Mouse (Mus musculus): ENCODE measurements at regions not wholly inside any gene's neighbourhood (a gene's known extent, or its start where the extent isn't known, plus 50 kb on each side); places are given as distances from the start of the nearest gene placed in this dataset.

DNA sequence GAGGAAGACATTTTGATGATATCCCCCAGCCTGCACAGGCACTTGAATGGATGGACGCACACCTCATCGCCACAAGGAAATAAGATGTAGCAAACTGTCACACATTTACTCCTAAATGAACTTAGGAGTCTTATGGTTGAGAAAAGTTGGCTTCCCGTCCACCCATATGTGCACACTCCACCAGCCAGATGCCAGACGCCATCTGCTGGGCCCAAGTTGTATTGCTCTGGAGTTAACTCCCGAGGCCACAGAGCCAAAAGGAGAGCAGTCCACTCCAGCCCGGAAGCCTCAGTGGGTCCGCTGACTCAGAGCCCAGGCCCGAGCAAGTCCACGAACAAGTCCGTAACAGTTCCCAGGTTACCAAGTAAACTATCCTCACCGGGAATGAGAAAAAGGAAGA is 197.1 kb downstream of the Msrb3 start:
- WGBS = 32% methylated on average over 11 of the region's 11 CpGs
- no peak overlapping the region for H3K27ac ChIP-seq (ENCODE audit: low read depth, low read length)
- DNase-seq (ENCODE audit: low spot score) = peak; percentile 87

GRCm38 (mm10) chr10:120697275-120697856 is 201.5 kb downstream of the Msrb3 start:
- Histone ChIP-seq H3K4me1 (replicated peaks; ENCODE audit: control insufficient read depth, insufficient read depth, low read length) (peaks cover 4% of the 10 kb centered on the region; the same call in 1 of the 2 replicates), H3K27ac (ENCODE audit: low read depth, low read length) (no peak overlapping the region), H3K27me3 (ENCODE audit: control insufficient read depth, insufficient read depth, low read length) (no peaks in the 10 kb centered on the region), H3K36me3 (ENCODE audit: control insufficient read depth, insufficient read depth, low read length) (no peaks in the 10 kb centered on the region), H3K4me2 (ENCODE audit: low read depth, low read length, severe bottlenecking) (peak overlapping the region; percentile 16; the same call in 1 of the 2 replicates), H3K9ac (ENCODE audit: low read length) (no peak overlapping the region), H3K4me3 (ENCODE audit: low read depth, low read length) (no peak overlapping the region), H3K9me3 (ENCODE audit: control insufficient read depth, low read length) (no peaks in the 10 kb centered on the region)
- 13% methylated on average over 16 of the region's 16 CpGs for WGBS
- DNase-seq (ENCODE audit: low spot score) (no peak), ATAC-seq (replicated peaks; ENCODE audit: low FRiP score) (no peak; the same call in 1 of the 2 replicates)

More for the DNA sequence above, 197.1 kb downstream of the Msrb3 start:
- no peak overlapping the region for H3K4me3 ChIP-seq (ENCODE audit: low read depth, low read length)
- H3K9ac ChIP-seq (ENCODE audit: low read length) = no peak overlapping the region
- peaks cover 10% of the 10 kb centered on the region; the same call in 1 of the 2 replicates for H3K4me1 ChIP-seq (replicated peaks; ENCODE audit: control insufficient read depth, insufficient read depth, low read length)
- peak; percentile 75 for ATAC-seq (replicated peaks; ENCODE audit: low FRiP score)
- no peaks in the 10 kb centered on the region for H3K27me3 ChIP-seq (ENCODE audit: control insufficient read depth, insufficient read depth, low read length)
- no peak overlapping the region for H3K4me2 ChIP-seq (ENCODE audit: low read depth, low read length, severe bottlenecking)
- no peaks in the 10 kb centered on the region for H3K36me3 ChIP-seq (ENCODE audit: control insufficient read depth, insufficient read depth, low read length)
- no peaks in the 10 kb centered on the region for H3K9me3 ChIP-seq (ENCODE audit: control insufficient read depth, low read length)

DNA sequence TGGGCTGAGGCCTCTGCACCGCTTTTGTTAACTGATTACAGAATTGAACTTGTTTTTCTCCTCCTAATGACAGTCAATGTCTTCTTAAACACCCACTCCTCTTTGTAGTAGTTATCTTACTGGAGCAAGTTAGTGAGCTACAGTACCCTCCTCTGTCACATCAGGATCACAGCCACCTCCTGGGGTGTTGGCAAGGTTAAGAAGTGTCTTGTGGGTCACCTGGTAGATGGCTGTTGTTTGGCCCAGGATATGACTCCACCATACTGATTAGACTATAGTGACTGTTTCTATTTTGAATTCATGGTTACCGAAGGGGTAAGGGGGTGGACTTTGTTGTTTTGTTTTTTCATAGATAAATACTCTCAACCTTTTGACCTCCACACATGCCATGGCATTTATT is 202.4 kb downstream of the Msrb3 start:
- Histone ChIP-seq H3K27me3 (ENCODE audit: control insufficient read depth, insufficient read depth, low read length) (no peaks in the 10 kb centered on the region), H3K4me3 (ENCODE audit: low read depth, low read length) (no peak overlapping the region), H3K4me1 (replicated peaks; ENCODE audit: control insufficient read depth, insufficient read depth, low read length) (peaks cover 4% of the 10 kb centered on the region; the same call in 1 of the 2 replicates), H3K27ac (ENCODE audit: low read depth, low read length) (no peak overlapping the region), H3K36me3 (ENCODE audit: control insufficient read depth, insufficient read depth, low read length) (no peaks in the 10 kb centered on the region), H3K4me2 (ENCODE audit: low read depth, low read length, severe bottlenecking) (no peak overlapping the region), H3K9ac (ENCODE audit: low read length) (no peak overlapping the region), H3K9me3 (ENCODE audit: control insufficient read depth, low read length) (no peaks in the 10 kb centered on the region)
- 55% methylated on average over 2 of the region's 2 CpGs for WGBS
- no peak for DNase-seq (ENCODE audit: low spot score)
- ATAC-seq (replicated peaks; ENCODE audit: low FRiP score) = no peak

- DNase-seq (ENCODE audit: low spot score) = no peak
- Histone ChIP-seq H3K4me2 (ENCODE audit: low read depth, low read length, severe bottlenecking) (no peak overlapping the region), H3K4me3 (ENCODE audit: low read depth, low read length) (no peak overlapping the region), H3K36me3 (ENCODE audit: control insufficient read depth, insufficient read depth, low read length) (no peaks in the 10 kb centered on the region), H3K9me3 (ENCODE audit: control insufficient read depth, low read length) (no peaks in the 10 kb centered on the region), H3K9ac (ENCODE audit: low read length) (no peak overlapping the region), H3K27ac (ENCODE audit: low read depth, low read length) (no peak overlapping the region), H3K27me3 (ENCODE audit: control insufficient read depth, insufficient read depth, low read length) (no peaks in the 10 kb centered on the region), H3K4me1 (replicated peaks; ENCODE audit: control insufficient read depth, insufficient read depth, low read length) (peaks cover 4% of the 10 kb centered on the region; the same call in 1 of the 2 replicates)
- no peak for ATAC-seq (replicated peaks; ENCODE audit: low FRiP score)
- 24% methylated on average over 18 of the region's 18 CpGs for WGBS
Observed at GRCm38 (mm10) chr10:120694472-120694871, 204.4 kb downstream of the Msrb3 start.

- WGBS = 67% methylated on average over 3 of the region's 3 CpGs
- no peak overlapping the region for H3K27ac ChIP-seq (ENCODE audit: low read depth, low read length)
Observed at GRCm38 (mm10) chr10:120691451-120691850, 207.4 kb downstream of the Msrb3 start.

DNA sequence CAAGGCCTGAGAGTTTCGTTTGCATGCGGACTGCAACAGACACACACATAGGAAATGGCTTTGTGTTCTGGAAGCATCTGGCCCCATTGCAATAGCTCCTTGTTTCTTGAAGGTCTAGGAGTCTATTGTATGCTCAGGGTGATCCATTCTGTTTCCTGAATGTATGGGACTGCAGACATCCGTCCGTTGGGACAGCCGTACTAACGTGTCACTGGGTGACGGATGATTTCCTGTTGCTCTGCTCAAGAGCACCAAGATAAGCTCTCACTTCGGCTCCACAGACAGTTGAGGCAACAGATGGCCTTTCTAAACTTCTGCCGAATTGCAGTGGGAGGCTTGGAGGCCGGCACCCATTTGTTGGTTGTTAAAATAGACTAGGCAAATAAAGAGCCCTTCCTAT is 209.9 kb upstream of the Hmga2 start:
- Histone ChIP-seq H3K4me1 (replicated peaks; ENCODE audit: control insufficient read depth, insufficient read depth, low read length) (no peaks in the 10 kb centered on the region), H3K9me3 (ENCODE audit: control insufficient read depth, low read length) (no peaks in the 10 kb centered on the region), H3K27me3 (ENCODE audit: control insufficient read depth, insufficient read depth, low read length) (no peaks in the 10 kb centered on the region), H3K36me3 (ENCODE audit: control insufficient read depth, insufficient read depth, low read length) (no peaks in the 10 kb centered on the region), H3K27ac (ENCODE audit: low read depth, low read length) (no peak overlapping the region), H3K4me3 (ENCODE audit: low read depth, low read length) (no peak overlapping the region), H3K4me2 (ENCODE audit: low read depth, low read length, severe bottlenecking) (no peak overlapping the region), H3K9ac (ENCODE audit: low read length) (no peak overlapping the region)
- ATAC-seq (replicated peaks; ENCODE audit: low FRiP score) = no peak
- no peak for DNase-seq (ENCODE audit: low spot score)
- WGBS = 83% methylated on average over 10 of the region's 10 CpGs

More at GRCm38 (mm10) chr10:120691451-120691850, 207.4 kb downstream of the Msrb3 start:
- ATAC-seq (replicated peaks; ENCODE audit: low FRiP score) (no peak), DNase-seq (ENCODE audit: low spot score) (no peak)
- H3K4me1 ChIP-seq (replicated peaks; ENCODE audit: control insufficient read depth, insufficient read depth, low read length) = no peaks in the 10 kb centered on the region
- H3K27me3 ChIP-seq (ENCODE audit: control insufficient read depth, insufficient read depth, low read length) = no peaks in the 10 kb centered on the region
- no peak overlapping the region for H3K9ac ChIP-seq (ENCODE audit: low read length)
- H3K36me3 ChIP-seq (ENCODE audit: control insufficient read depth, insufficient read depth, low read length) = no peaks in the 10 kb centered on the region
- H3K4me2 ChIP-seq (ENCODE audit: low read depth, low read length, severe bottlenecking) = no peak overlapping the region
- no peak overlapping the region for H3K4me3 ChIP-seq (ENCODE audit: low read depth, low read length)
- no peaks in the 10 kb centered on the region for H3K9me3 ChIP-seq (ENCODE audit: control insufficient read depth, low read length)

DNA sequence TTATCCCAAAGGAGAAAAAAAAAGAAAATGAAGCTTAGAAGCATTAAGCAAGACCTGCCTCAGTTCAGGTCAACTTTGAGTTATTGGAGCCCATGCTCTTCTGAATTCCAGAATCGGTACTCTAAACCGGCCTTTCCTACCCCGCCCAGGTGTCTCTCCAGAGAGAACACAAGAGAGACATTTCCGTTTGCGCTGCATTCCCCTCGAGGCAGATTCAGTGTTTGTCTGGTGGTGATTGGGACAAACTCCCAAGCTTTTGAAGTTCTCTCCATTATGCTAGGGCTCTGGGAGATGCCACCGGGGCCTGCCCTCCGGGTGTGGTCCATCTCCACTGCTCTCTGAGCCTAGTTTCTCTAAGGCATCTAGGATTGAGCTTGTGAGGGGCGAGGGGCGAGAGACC is 205.8 kb upstream of the Hmga2 start:
- H3K27ac ChIP-seq (ENCODE audit: low read depth, low read length) = no peak overlapping the region
- H3K4me1 ChIP-seq (replicated peaks; ENCODE audit: control insufficient read depth, insufficient read depth, low read length) = no peaks in the 10 kb centered on the region
- no peak overlapping the region for H3K4me3 ChIP-seq (ENCODE audit: low read depth, low read length)
- no peak overlapping the region for H3K9ac ChIP-seq (ENCODE audit: low read length)
- WGBS = 90% methylated on average over 10 of the region's 10 CpGs
- no peak overlapping the region for H3K4me2 ChIP-seq (ENCODE audit: low read depth, low read length, severe bottlenecking)
- DNase-seq (ENCODE audit: low spot score) (no peak), ATAC-seq (replicated peaks; ENCODE audit: low FRiP score) (no peak)
- no peaks in the 10 kb centered on the region for H3K27me3 ChIP-seq (ENCODE audit: control insufficient read depth, insufficient read depth, low read length)
- H3K9me3 ChIP-seq (ENCODE audit: control insufficient read depth, low read length) = no peaks in the 10 kb centered on the region
- H3K36me3 ChIP-seq (ENCODE audit: control insufficient read depth, insufficient read depth, low read length) = no peaks in the 10 kb centered on the region

DNA sequence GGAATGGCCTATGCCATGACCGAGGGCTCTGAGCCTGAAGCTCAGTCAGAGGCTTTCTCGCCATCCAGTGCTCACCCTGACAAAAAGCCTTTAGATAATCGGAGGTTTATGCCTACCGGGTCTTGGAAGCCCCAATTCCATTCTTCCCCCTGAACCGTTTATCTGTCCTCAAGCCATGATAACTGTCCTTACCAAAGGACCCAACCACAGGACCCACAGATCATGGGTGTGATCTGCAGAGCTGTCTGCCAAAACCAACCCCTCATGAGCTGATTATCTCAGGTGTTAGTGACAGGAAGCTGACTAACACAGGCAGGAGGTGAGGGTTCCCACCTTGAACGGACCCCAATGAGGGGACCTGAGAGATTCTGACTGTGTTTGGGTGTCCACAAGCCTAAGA is 203.7 kb upstream of the Hmga2 start:
- DNase-seq (ENCODE audit: low spot score) (no peak), ATAC-seq (replicated peaks; ENCODE audit: low FRiP score) (no peak)
- Histone ChIP-seq H3K4me2 (ENCODE audit: low read depth, low read length, severe bottlenecking) (no peak overlapping the region), H3K27ac (ENCODE audit: low read depth, low read length) (no peak overlapping the region), H3K4me1 (replicated peaks; ENCODE audit: control insufficient read depth, insufficient read depth, low read length) (no peaks in the 10 kb centered on the region), H3K9ac (ENCODE audit: low read length) (no peak overlapping the region), H3K36me3 (ENCODE audit: control insufficient read depth, insufficient read depth, low read length) (no peaks in the 10 kb centered on the region), H3K27me3 (ENCODE audit: control insufficient read depth, insufficient read depth, low read length) (no peaks in the 10 kb centered on the region), H3K4me3 (ENCODE audit: low read depth, low read length) (no peak overlapping the region), H3K9me3 (ENCODE audit: control insufficient read depth, low read length) (no peaks in the 10 kb centered on the region)
- WGBS = 84% methylated on average over 6 of the region's 6 CpGs

GRCm38 (mm10) chr10:120678277-120678676 is 202.0 kb upstream of the Hmga2 start:
- Histone ChIP-seq H3K4me1 (replicated peaks; ENCODE audit: control insufficient read depth, insufficient read depth, low read length) (no peaks in the 10 kb centered on the region), H3K27ac (ENCODE audit: low read depth, low read length) (no peak overlapping the region), H3K36me3 (ENCODE audit: control insufficient read depth, insufficient read depth, low read length) (no peaks in the 10 kb centered on the region), H3K9ac (ENCODE audit: low read length) (no peak overlapping the region), H3K9me3 (ENCODE audit: control insufficient read depth, low read length) (no peaks in the 10 kb centered on the region), H3K4me2 (ENCODE audit: low read depth, low read length, severe bottlenecking) (no peak overlapping the region), H3K27me3 (ENCODE audit: control insufficient read depth, insufficient read depth, low read length) (no peaks in the 10 kb centered on the region), H3K4me3 (ENCODE audit: low read depth, low read length) (no peak overlapping the region)
- no peak for DNase-seq (ENCODE audit: low spot score)
- WGBS = 74% methylated on average over 8 of the region's 8 CpGs
- no peak for ATAC-seq (replicated peaks; ENCODE audit: low FRiP score)

Measured in forebrain, embryonic 11.5 days (tissue).